Mouse (Mus musculus): Measurements from ENCODE around the gene Slc1a3. TPM values are rescaled to one million over a fixed set of nuclear protein-coding genes. Genes with fewer than 3 reads are reported as not detected.

Slc1a3 gene
- 2.3 TPM for total RNA-seq (2023)

GRCm38 (mm10) chr15:8710146-8711006 is at the start of gene Slc1a3:
Slc1a3 (minus strand) TSS chr15:8710764.

Other genes starting within 250 kb of the Slc1a3 start
- not detected for gene Gm2310, start 190.8 kb downstream of the Slc1a3 start, total RNA-seq (2023)